Mouse (Mus musculus) forebrain, embryonic 10.5 days (tissue): Measurements from ENCODE around the gene Rrp12. TPM values are rescaled to one million over a fixed set of nuclear protein-coding genes. Genes with fewer than 3 reads are reported as not detected.

Source experiments
- polyA plus RNA-seq: library from polyadenylated mRNA; unstranded; fragments of >200 nt; fragmentation: Nextera tagmentation; extraction: Ambion mirVana; gene quantifications from 2 replicates; pipeline ENCODE4 v1.2.1, GENCODE M21; 2016

The Rrp12 gene
- polyA plus RNA-seq, 1 experiment from 2014 or later = 43.8 TPM

Other genes starting within 250 kb of the Rrp12 start
- gene Slit1, start 152.5 kb downstream of the Rrp12 start, polyA plus RNA-seq = 0.73 and 1.4 TPM in 2 replicates
- gene Arhgap19, start 94.1 kb downstream of the Rrp12 start, polyA plus RNA-seq = 49.7 and 50.9 TPM in 2 replicates
- 10.9 and 11.8 TPM in 2 replicates for gene Frat1, start 66.2 kb downstream of the Rrp12 start, polyA plus RNA-seq
- 5.4 and 5.5 TPM in 2 replicates for gene Frat2, start 48.0 kb downstream of the Rrp12 start, polyA plus RNA-seq
- gene Pgam1, start 15.8 kb upstream of the Rrp12 start, polyA plus RNA-seq = 1,170 and 1,238 TPM in 2 replicates
- gene Exosc1, start 37.2 kb upstream of the Rrp12 start, polyA plus RNA-seq = 101 and 103 TPM in 2 replicates
- gene Zdhhc16, start 37.3 kb upstream of the Rrp12 start, polyA plus RNA-seq = 85.8 and 92.4 TPM in 2 replicates
- 35.3 and 42.3 TPM in 2 replicates for gene Mms19, start 85.0 kb upstream of the Rrp12 start, polyA plus RNA-seq
- 9.2 and 9.6 TPM in 2 replicates for gene Ubtd1, start 85.6 kb upstream of the Rrp12 start, polyA plus RNA-seq
- gene Ankrd2, start 139.8 kb upstream of the Rrp12 start, polyA plus RNA-seq = 0.42 TPM in 1 of 2 replicates, not detected in the other
- 0.95 and 1.3 TPM in 2 replicates for gene Hoga1, start 149.4 kb upstream of the Rrp12 start, polyA plus RNA-seq
- not detected in 2 replicates for gene 4933411K16Rik, start 156.1 kb upstream of the Rrp12 start, polyA plus RNA-seq
- gene Morn4, start 190.2 kb upstream of the Rrp12 start, polyA plus RNA-seq = 43.1 and 43.4 TPM in 2 replicates
- gene Pi4k2a, start 194.3 kb upstream of the Rrp12 start, polyA plus RNA-seq = 21.3 and 23.3 TPM in 2 replicates
- 23.5 and 23.9 TPM in 2 replicates for gene Avpi1, start 232.9 kb upstream of the Rrp12 start, polyA plus RNA-seq